Mouse (Mus musculus): ENCODE data around the gene Tex35.

DNA sequence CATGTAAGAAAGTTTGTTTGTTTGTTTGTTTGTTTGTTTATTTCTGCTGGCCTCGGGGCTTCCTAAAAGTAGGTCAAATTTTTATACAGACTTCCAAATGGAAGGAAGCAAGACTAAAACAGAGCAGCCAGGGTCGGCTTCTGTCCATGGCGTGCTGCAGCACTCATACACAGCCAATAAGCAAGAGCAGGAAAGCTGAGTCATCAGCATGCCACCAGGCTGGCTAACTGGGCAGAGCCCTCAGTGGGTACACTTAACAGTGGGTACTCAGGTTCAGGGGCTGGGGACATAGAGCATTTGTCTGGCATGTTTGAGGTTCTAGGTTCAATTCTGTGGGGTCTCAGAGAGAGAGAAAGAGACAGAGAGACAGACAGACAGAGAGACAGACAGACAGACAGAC is 47.3 kb downstream of the Tex35 start:
- TF ChIP-seq POLR2A (IDR thresholded peaks at IDR 0.05; ENCODE audit: insufficient read depth, low read length): no peak
- TF ChIP-seq EP300 (IDR thresholded peaks at IDR 0.05; ENCODE audit: insufficient read depth, low read depth, low read length): no peak
